Mouse (Mus musculus): Measurements from ENCODE around the gene Slc15a1. TPM values are rescaled to one million over a fixed set of nuclear protein-coding genes. Genes with fewer than 3 reads are reported as not detected.

Slc15a1 gene
- under 1 TPM in 1 of 2 experiments, not detected in 1; 0.07 TPM for total RNA-seq (2021)

GRCm38 (mm10) chr14:121504781-121505484 lies at the start of gene Slc15a1:
TSS of gene Slc15a1 (minus strand) at chr14:121505252.
- no peak for DNase-seq (ENCODE audit: extremely low spot score in 1 of 2, low spot score in 1 of 2)

GRCm38 (mm10) chr14:121553785-121554184 lies 48.7 kb upstream of the Slc15a1 start:
- DNase-seq (ENCODE audit: extremely low spot score in 1 of 2, low spot score in 1 of 2), result no peak

- no peak for DNase-seq (ENCODE audit: extremely low spot score in 1 of 2, low spot score in 1 of 2)
These were observed 47.5 kb upstream of the Slc15a1 start for GRCm38 (mm10) chr14:121552586-121552985.

- DNase-seq (ENCODE audit: extremely low spot score in 1 of 2, low spot score in 1 of 2), result no peak
These were observed 44.8 kb upstream of the Slc15a1 start for GRCm38 (mm10) chr14:121549834-121550233.

- DNase-seq (ENCODE audit: extremely low spot score in 1 of 2, low spot score in 1 of 2), result no peak
These were observed 42.7 kb upstream of the Slc15a1 start for GRCm38 (mm10) chr14:121547745-121548144.

- DNase-seq (ENCODE audit: extremely low spot score in 1 of 2, low spot score in 1 of 2), result no peak
These were observed 41.6 kb upstream of the Slc15a1 start for GRCm38 (mm10) chr14:121546621-121547020.

GRCm38 (mm10) chr14:121545551-121546331 lies 40.7 kb upstream of the Slc15a1 start:
- no peak for DNase-seq (ENCODE audit: extremely low spot score in 1 of 2, low spot score in 1 of 2)

- no peak for DNase-seq (ENCODE audit: extremely low spot score in 1 of 2, low spot score in 1 of 2)
These were observed 36.2 kb upstream of the Slc15a1 start for GRCm38 (mm10) chr14:121541262-121541661.

- no peak for DNase-seq (ENCODE audit: extremely low spot score in 1 of 2, low spot score in 1 of 2)
These were observed 29.4 kb upstream of the Slc15a1 start for GRCm38 (mm10) chr14:121534501-121534900.

- no peak for DNase-seq (ENCODE audit: extremely low spot score in 1 of 2, low spot score in 1 of 2)
These were observed 25.8 kb upstream of the Slc15a1 start for GRCm38 (mm10) chr14:121530853-121531252.

- no peak for DNase-seq (ENCODE audit: extremely low spot score in 1 of 2, low spot score in 1 of 2)
These were observed 22.8 kb upstream of the Slc15a1 start for GRCm38 (mm10) chr14:121527883-121528282.

GRCm38 (mm10) chr14:121527201-121527600 lies 22.1 kb upstream of the Slc15a1 start:
- no peak for DNase-seq (ENCODE audit: extremely low spot score in 1 of 2, low spot score in 1 of 2)

GRCm38 (mm10) chr14:121521709-121522108 lies 16.7 kb upstream of the Slc15a1 start:
- no peak for DNase-seq (ENCODE audit: extremely low spot score in 1 of 2, low spot score in 1 of 2)

GRCm38 (mm10) chr14:121516881-121517280 lies 11.8 kb upstream of the Slc15a1 start:
- DNase-seq (ENCODE audit: extremely low spot score in 1 of 2, low spot score in 1 of 2), result no peak

- no peak for DNase-seq (ENCODE audit: extremely low spot score in 1 of 2, low spot score in 1 of 2)
These were observed 3.9 kb upstream of the Slc15a1 start for GRCm38 (mm10) chr14:121508929-121509328.

GRCm38 (mm10) chr14:121506336-121506735 lies 1.3 kb upstream of the Slc15a1 start:
- DNase-seq (ENCODE audit: extremely low spot score in 1 of 2, low spot score in 1 of 2), result no peak

GRCm38 (mm10) chr14:121505485-121505860 lies 421 bp upstream of the Slc15a1 start:
- no peak for DNase-seq (ENCODE audit: extremely low spot score in 1 of 2, low spot score in 1 of 2)

GRCm38 (mm10) chr14:121500577-121500976 lies 4.5 kb downstream of the Slc15a1 start:
- no peak for DNase-seq (ENCODE audit: extremely low spot score in 1 of 2, low spot score in 1 of 2)

- DNase-seq (ENCODE audit: extremely low spot score in 1 of 2, low spot score in 1 of 2), result no peak
These were observed 5.3 kb downstream of the Slc15a1 start for GRCm38 (mm10) chr14:121499769-121500168.

- no peak for DNase-seq (ENCODE audit: extremely low spot score in 1 of 2, low spot score in 1 of 2)
These were observed 7.3 kb downstream of the Slc15a1 start for GRCm38 (mm10) chr14:121497800-121498199.

- DNase-seq (ENCODE audit: extremely low spot score in 1 of 2, low spot score in 1 of 2), result no peak
These were observed 9.3 kb downstream of the Slc15a1 start for GRCm38 (mm10) chr14:121495741-121496140.

GRCm38 (mm10) chr14:121495120-121495519 lies 9.9 kb downstream of the Slc15a1 start:
- no peak for DNase-seq (ENCODE audit: extremely low spot score in 1 of 2, low spot score in 1 of 2)
